Comparison of ENCODE assay signal across 25 mouse cellular contexts in the genomic region with DNA sequence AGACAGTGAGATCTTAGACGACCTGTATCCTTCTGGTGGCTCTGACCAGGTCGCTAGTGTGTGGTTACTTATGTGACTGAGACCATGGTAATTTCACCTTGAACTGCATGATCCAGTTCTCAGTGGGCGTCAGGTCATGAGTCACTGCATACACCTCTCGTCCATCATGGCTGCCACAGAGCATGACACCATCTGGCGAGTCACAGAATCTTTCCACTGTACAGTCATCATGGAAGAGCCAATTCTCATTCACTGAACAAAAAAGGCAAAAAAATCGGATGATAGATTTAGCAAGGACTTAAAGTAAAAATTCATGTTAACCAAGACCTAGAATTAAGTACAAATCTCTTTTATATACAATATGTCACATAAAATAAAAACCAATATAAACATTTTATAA. TPM values are rescaled to one million over a fixed set of nuclear protein-coding genes. Genes with fewer than 3 reads are reported as not detected.
"Had no signal": no experiment of that assay in that cellular context is flagged by ENCODE, and none has a peak within 500 bp of the region (broad histone marks: within the 10 kb centered on the region; RNA-seq: fewer than 3 reads in every experiment).

No protein-coding gene starts in this region.

- H3K27me3 ChIP-seq: liver, embryonic 13.5 days; midbrain, embryonic 12.5 days; midbrain, embryonic 15.5 days had no signal

- H3K4me2 ChIP-seq: liver, embryonic 13.5 days; midbrain, embryonic 12.5 days; midbrain, embryonic 15.5 days had no signal

- DNase-seq: kidney, postnatal 25 days; layer of hippocampus, postnatal 36 days; liver, embryonic 13.5 days; lung, adult 2 months; lung, postnatal 14 days; lung, postnatal 4 days; right cerebral cortex, adult 18-20 months; right cerebral cortex, postnatal 14 days; right cerebral cortex, postnatal 4 days; thymus, adult 2 months; thymus, postnatal 14 days; thymus, postnatal 4 days had no signal

- H3K27ac ChIP-seq: kidney, postnatal 0 days; layer of hippocampus, adult 2 months; left cerebral cortex, adult 2 months; liver, embryonic 13.5 days; midbrain, embryonic 12.5 days; midbrain, embryonic 15.5 days; stomach, postnatal 0 days had no signal

- H3K36me3 ChIP-seq: midbrain, embryonic 12.5 days had no signal

- H3K4me3 ChIP-seq: layer of hippocampus, adult 2 months; left cerebral cortex, adult 2 months; liver, embryonic 13.5 days; midbrain, embryonic 12.5 days; midbrain, embryonic 15.5 days had no signal

- H3K9me3 ChIP-seq: liver, embryonic 13.5 days; midbrain, embryonic 12.5 days; midbrain, embryonic 15.5 days had no signal

- ATAC-seq: midbrain, embryonic 15.5 days had no signal

- H3K4me1 ChIP-seq: liver, embryonic 13.5 days; midbrain, embryonic 12.5 days; midbrain, embryonic 15.5 days had no signal

- H3K9ac ChIP-seq: liver, embryonic 13.5 days; midbrain, embryonic 12.5 days; midbrain, embryonic 15.5 days had no signal

RNA-seq across cellular contexts. Expression of gene Slc26a5, which starts 54.9 kb away (rescaled TPM):
- total RNA-seq: layer of hippocampus, adult 2 months; layer of hippocampus, postnatal 36 days; liver, adult 2 months; megakaryocyte progenitor cell, adult 5-6 weeks; megakaryocyte-erythroid progenitor cell, adult 5-6 weeks had no signal
- polyA plus RNA-seq: kidney, postnatal 0 days; large intestine, adult 2 months; liver, adult 2 months; liver, embryonic 13.5 days; liver, embryonic 16.5 days; lung, adult 2 months; neural tube, embryonic 11.5 days; stomach, embryonic 14.5 days; stomach, postnatal 0 days; thymus, adult 2 months had no signal
